Mouse (Mus musculus): ENCODE data around the gene March1. TPM values are rescaled to one million over a fixed set of nuclear protein-coding genes. Genes with fewer than 3 reads are reported as not detected.

Gene March1
- total and polyA plus RNA-seq, 3 experiments: 0.04 TPM; not detected in 2

DNA sequence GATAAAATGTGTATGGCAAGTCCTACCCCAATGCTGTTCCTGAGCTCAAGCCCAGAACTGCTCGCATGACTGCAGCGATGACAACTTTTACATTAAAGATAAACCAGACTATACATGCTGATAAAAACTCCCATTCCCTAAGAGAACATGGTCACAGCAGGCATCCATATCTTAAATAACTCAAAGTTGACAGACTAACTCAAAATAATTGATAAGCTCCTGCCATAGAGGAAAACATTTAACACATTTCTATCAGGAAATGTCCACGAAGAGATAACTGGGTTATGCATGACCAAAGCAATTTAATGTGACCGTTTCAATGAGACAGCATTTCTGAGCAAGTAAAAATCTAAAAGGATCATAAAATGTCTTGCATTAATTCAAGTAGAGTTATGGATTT, 563.6 kb downstream of the March1 start:
- Histone ChIP-seq H3K27ac (ENCODE audit: control insufficient read depth, low read depth, low read length) (no peak overlapping the region), H3K9me3 (replicated peaks; ENCODE audit: insufficient read depth, low read length) (no peaks in the 10 kb centered on the region), H3K9ac (ENCODE audit: control insufficient read depth, low read depth, low read length, poor library complexity, severe bottlenecking) (no peak overlapping the region), H3K27me3 (ENCODE audit: control insufficient read depth in 1 of 2, insufficient read depth in 2 of 2, low read length in 2 of 2) (no peaks in the 10 kb centered on the region), H3K4me3 (ENCODE audit: control insufficient read depth in 1 of 2, insufficient read depth in 1 of 2, low read depth in 2 of 2, low read length in 2 of 2) (no peak overlapping the region), H3K79me2 (ENCODE audit: control insufficient read depth, insufficient read depth, low read length, poor library complexity) (no peaks in the 10 kb centered on the region), H3K4me1 (ENCODE audit: control insufficient read depth in 1 of 2, insufficient read depth in 2 of 2, low read length in 2 of 2) (no peaks in the 10 kb centered on the region), H3K36me3 (ENCODE audit: control insufficient read depth in 1 of 2, insufficient read depth in 2 of 2, low read length in 2 of 2) (no peaks in the 10 kb centered on the region)
- TF ChIP-seq POLR2AphosphoS2 (IDR thresholded peaks at IDR 0.05; ENCODE audit: low read length) (no peak), USF2 (IDR thresholded peaks at IDR 0.05; ENCODE audit: borderline replicate concordance in 1 of 2, insufficient read depth in 1 of 2, low read depth in 1 of 2, low read length in 2 of 2) (no peak), TBP (IDR thresholded peaks at IDR 0.05; ENCODE audit: low read depth, low read length) (no peak), GABPA (IDR thresholded peaks at IDR 0.05; ENCODE audit: low read depth, low read length) (no peak), CHD1 (IDR thresholded peaks at IDR 0.05; ENCODE audit: low read depth, low read length) (no peak), HCFC1 (IDR thresholded peaks at IDR 0.05; ENCODE audit: low read depth, low read length) (no peak), CHD2 (IDR thresholded peaks at IDR 0.05; ENCODE audit: low read length) (no peak), BHLHE40 (IDR thresholded peaks at IDR 0.05; ENCODE audit: borderline replicate concordance, low read depth, low read length) (no peak), RAD21 (IDR thresholded peaks at IDR 0.05; ENCODE audit: low read depth, low read length) (no peak), MYC (IDR thresholded peaks at IDR 0.05; ENCODE audit: low read depth, low read length) (no peak), UBTF (IDR thresholded peaks at IDR 0.05; ENCODE audit: borderline replicate concordance, insufficient read depth, low read depth, low read length) (no peak), RCOR1 (IDR thresholded peaks at IDR 0.05; ENCODE audit: low read depth, low read length) (no peak), GATA1 (IDR thresholded peaks at IDR 0.05; ENCODE audit: low read depth, low read length) (no peak), SIN3A (IDR thresholded peaks at IDR 0.05; ENCODE audit: low read length) (no peak), ELF1 (IDR thresholded peaks at IDR 0.05; ENCODE audit: low read depth, low read length) (no peak), MAZ (IDR thresholded peaks at IDR 0.05; ENCODE audit: low read depth, low read length) (no peak), POLR2AphosphoS5 (IDR thresholded peaks at IDR 0.05; ENCODE audit: borderline replicate concordance, low read depth, low read length) (no peak), KAT2A (conservative IDR thresholded peaks at IDR 0.05; ENCODE audit: low read depth, low read length) (no peak), JUND (IDR thresholded peaks at IDR 0.05; ENCODE audit: low read depth, low read length) (no peak)
- no peak for DNase-seq (ENCODE audit: low read depth, low spot score)

GRCm38 (mm10) chr8:66182257-66182656, 564.6 kb downstream of the March1 start:
- H3K4me3 ChIP-seq (ENCODE audit: control insufficient read depth in 1 of 2, insufficient read depth in 1 of 2, low read depth in 2 of 2, low read length in 2 of 2): no peak overlapping the region
- no peak for TF ChIP-seq MEF2A (IDR thresholded peaks at IDR 0.05; ENCODE audit: extremely low read depth, insufficient replicate concordance, low read depth, low read length, poor library complexity, severe bottlenecking)
- no peak overlapping the region for H3K27ac ChIP-seq (ENCODE audit: control insufficient read depth, low read depth, low read length)
- no peaks in the 10 kb centered on the region for H3K9me3 ChIP-seq (replicated peaks; ENCODE audit: insufficient read depth, low read length)
- no peak for DNase-seq (ENCODE audit: low read depth, low spot score)
- H3K4me1 ChIP-seq (ENCODE audit: control insufficient read depth in 1 of 2, insufficient read depth in 2 of 2, low read length in 2 of 2): no peaks in the 10 kb centered on the region
- H3K9ac ChIP-seq (ENCODE audit: control insufficient read depth, low read depth, low read length, poor library complexity, severe bottlenecking): no peak overlapping the region
- H3K27me3 ChIP-seq (ENCODE audit: control insufficient read depth in 1 of 2, insufficient read depth in 2 of 2, low read length in 2 of 2): no peaks in the 10 kb centered on the region
- no peaks in the 10 kb centered on the region for H3K36me3 ChIP-seq (ENCODE audit: control insufficient read depth in 1 of 2, insufficient read depth in 2 of 2, low read length in 2 of 2)
- no peaks in the 10 kb centered on the region for H3K79me2 ChIP-seq (ENCODE audit: control insufficient read depth, insufficient read depth, low read length, poor library complexity)

All from MEL (cell line).